Mouse (Mus musculus): ENCODE measurements at regions not wholly inside any gene's neighbourhood (a gene's known extent, or its start where the extent isn't known, plus 50 kb on each side); places are given as distances from the start of the nearest gene placed in this dataset.
A peak's percentile ranks its signal among the peaks of the same experiment; 100 is the strongest.

GRCm38 (mm10) chr3:137728689-137729088 is 57.4 kb downstream of the Gm21962 start:
- DNase-seq: no peak

GRCm38 (mm10) chr3:137729421-137729820 is 58.1 kb downstream of the Gm21962 start:
- no peak for DNase-seq

GRCm38 (mm10) chr3:137737222-137737800 is 66.0 kb downstream of the Gm21962 start:
- DNase-seq: no peak

DNA sequence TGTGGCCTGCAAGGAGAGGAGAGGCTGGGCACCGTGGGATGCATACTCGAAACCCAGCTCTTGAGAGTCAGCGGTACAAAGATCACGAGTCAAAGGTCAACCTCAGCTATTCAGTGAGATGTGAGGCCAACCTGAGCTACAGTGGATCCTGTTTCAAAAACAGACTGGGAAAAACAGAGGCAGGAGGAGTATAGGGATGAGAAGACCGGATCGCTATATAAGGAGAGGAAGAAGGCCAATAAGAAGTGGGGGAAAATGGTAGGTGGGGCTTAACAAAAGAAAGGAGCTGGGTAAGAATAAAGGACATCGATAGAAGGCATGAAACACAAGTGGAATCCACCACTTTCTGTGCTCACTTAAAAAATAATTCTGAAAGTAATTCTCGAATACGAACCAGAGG is 70.2 kb downstream of the Gm21962 start:
- DNase-seq: no peak

DNA sequence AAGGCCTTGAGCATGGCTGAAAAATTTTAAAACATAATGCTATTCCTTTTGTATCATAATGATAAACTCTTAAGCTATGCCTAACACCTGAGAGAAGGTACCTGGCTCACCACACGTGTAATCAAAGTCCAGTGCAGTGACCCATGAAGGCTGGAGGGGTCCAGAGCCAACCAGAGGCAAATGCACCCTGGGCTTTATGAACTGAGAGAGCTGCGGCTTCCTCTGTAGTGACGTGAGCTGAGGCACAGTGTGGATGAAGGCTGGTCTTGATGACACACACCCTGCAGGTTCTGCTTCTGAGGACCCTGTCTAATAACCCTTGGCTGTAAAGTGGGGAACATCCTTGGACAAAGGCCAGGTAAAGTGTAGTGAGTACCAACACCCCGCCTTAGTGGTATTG is 70.8 kb downstream of the Gm21962 start:
- no peak for DNase-seq

GRCm38 (mm10) chr3:137751732-137752260 is 80.5 kb downstream of the Gm21962 start:
- DNase-seq: no peak

GRCm38 (mm10) chr3:137752447-137753256 is 81.3 kb downstream of the Gm21962 start:
- DNase-seq: peak; percentile 67

DNA sequence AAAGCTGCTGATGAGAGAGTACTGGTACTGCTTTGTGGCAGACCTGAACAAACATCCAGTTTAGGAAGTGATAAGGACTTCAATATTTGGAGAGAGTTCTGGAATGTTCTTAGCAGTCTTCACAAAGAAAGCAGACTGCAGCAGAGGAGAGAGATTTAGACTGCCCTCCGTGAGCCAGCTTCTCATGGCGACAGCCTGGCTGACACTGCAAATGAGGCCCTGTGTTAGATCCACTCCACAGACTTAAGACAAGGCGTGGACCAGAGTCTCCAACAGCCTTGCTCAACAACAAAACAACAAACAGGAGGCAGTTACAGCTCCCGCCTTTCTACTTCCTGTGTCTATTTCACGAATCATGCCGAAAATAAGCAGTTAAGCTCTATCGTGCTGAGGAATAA is 81.9 kb downstream of the Gm21962 start:
- DNase-seq: no peak

GRCm38 (mm10) chr3:137755391-137755790 is 84.1 kb downstream of the Gm21962 start:
- no peak for DNase-seq

GRCm38 (mm10) chr3:137762213-137762884 is 91.0 kb downstream of the Gm21962 start:
- DNase-seq: no peak

- DNase-seq: no peak
Observed at GRCm38 (mm10) chr3:137763406-137763805, 92.1 kb downstream of the Gm21962 start.

DNA sequence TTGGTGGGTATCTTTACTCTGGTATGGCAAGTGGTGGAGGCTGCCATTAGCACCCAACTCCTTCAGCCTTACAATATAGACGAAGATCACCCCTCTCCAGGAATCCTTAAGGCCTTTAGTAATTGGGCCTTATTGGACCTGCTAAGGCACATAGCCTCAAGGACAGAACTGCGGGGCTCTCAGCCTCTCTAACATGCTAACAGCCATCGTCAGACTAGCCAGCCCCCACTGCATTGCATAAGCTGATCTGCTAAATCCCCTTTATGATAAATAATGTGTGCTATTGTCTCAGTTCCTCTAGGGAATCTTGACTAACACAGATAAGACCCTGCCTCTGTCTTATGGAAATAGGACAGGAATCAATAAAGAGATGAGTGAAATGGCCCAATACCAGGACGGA is 95.7 kb upstream of the H2afz start:
- DNase-seq: no peak

- DNase-seq: no peak
Observed at GRCm38 (mm10) chr3:137775076-137775849, 89.0 kb upstream of the H2afz start.

DNA sequence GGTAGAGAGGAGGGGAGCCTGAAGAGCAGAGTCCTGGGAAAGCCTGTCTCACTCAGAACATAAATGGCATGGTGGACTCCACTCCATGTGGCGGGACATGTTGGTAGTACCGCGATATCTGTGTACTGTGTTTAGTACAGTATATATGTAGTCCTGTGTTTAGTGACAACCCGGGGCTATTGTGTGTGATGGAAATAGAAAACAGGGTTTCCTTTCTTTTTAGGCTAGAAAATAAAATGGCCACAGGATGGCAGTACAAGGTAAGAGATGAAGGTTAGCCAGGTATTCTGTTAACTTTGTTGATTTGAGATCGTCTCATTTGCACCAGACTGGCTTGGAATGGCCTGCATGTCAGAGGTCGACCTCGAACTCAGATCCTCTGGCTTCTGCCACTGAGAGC is 86.2 kb upstream of the H2afz start:
- peak; percentile 18 for DNase-seq

DNA sequence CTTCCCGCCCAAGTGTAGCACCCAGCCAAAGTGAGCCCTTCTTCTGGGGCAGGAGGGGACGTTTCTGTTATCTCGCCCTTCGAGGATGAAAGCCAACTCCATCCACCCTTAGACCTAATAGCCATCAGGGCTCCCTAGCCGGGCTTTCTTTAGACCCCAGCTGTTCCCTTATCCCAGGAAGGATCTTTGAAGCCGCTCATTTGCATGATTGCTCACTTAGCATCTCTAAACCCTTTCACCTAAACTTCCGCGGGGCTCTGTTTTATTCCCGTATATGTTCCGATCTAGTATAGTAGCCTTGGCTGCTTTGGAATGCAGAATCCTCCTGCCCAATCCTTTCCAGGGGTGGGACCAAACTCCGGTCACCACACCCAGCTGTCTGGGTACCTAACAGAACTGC is 84.3 kb upstream of the H2afz start:
- no peak for DNase-seq

- no peak for DNase-seq
Observed at GRCm38 (mm10) chr3:137782836-137783235, 81.5 kb upstream of the H2afz start.

GRCm38 (mm10) chr3:137783937-137784911 is 80.1 kb upstream of the H2afz start:
- no peak for DNase-seq

GRCm38 (mm10) chr3:137785224-137785623 is 79.1 kb upstream of the H2afz start:
- DNase-seq: no peak

GRCm38 (mm10) chr3:137785871-137786270 is 78.4 kb upstream of the H2afz start:
- no peak for DNase-seq

- DNase-seq: no peak
Observed at GRCm38 (mm10) chr3:137789671-137790070, 74.6 kb upstream of the H2afz start.

DNA sequence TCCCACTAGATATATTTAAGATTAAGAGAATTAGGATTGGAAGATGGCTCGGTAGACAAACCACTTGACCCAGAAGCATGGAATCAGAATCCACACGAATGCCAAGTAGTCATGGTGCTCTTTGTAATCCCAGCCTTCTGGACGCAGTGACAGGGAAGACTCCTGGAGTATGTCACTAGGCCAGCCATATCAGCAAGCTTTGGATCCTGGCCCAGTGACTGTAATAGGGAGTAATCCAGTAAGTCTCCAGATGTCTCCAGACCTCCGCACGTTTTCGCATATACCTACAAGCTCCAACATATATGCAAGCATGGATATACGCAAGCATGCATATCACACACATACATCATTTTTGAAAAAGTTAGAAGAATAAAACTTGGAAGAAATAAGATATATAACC is 73.9 kb upstream of the H2afz start:
- DNase-seq: no peak

Measured in thymus, postnatal 25 days (tissue).